Mouse (Mus musculus): Measurements from ENCODE around the gene Ybx2. TPM values are rescaled to one million over a fixed set of nuclear protein-coding genes. Genes with fewer than 3 reads are reported as not detected.

The Ybx2 gene
- polyA plus RNA-seq, 1 experiment from 2014 or later: 14.0 TPM

DNA sequence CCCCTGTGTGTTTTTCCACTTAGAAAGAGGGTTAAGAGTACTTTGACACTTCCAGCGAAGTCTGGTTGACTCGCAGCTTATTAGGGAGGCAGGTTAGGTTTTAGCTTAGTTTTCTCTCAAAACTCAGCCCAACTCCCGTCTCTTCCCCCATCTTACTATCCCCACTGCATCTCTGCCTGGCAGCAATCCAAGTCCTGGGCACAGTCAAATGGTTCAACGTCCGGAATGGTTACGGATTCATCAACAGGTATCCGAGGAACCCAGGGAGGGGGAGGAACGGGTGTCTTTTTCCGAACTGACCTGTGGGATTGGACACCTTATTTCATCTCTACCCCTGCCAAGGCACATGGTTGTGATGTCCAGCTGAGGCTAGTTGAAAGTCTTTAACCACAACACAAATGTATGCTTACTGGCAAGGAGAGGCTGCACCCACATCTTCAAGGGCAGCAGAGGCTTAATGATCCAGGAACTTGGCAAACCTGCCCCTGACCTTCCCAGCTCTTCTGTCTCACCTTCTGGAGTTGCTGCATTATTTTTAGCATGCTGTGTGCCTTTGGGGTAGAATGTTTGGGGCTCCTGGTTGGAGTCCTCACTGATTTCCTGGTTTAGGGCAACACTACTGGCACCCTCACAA lies 1.2 kb downstream of the Ybx2 start:
- Histone ChIP-seq H3K4me3 (replicated peaks) (peak overlapping the region; percentile 70), H3K4me2 (peak overlapping the region; percentile 100), H3K27me3 (peaks cover 18% of the 10 kb centered on the region), H3K27ac (no peak overlapping the region), H3K4me1 (replicated peaks) (peaks cover 39% of the 10 kb centered on the region), H3K9ac (replicated peaks) (peak overlapping the region; percentile 75; the same call in 1 of the 2 replicates), H3K36me3 (peaks cover 7% of the 10 kb centered on the region; the same call in 1 of the 2 replicates), H3K9me3 (no peaks in the 10 kb centered on the region)
- WGBS: 44% methylated on average over 9 of the region's 9 CpGs
- no peak for ATAC-seq (ENCODE audit: insufficient number of reproducible peaks, insufficient read depth, low FRiP score, low TSS enrichment, low read depth)

- peak overlapping the region; percentile 100 for H3K4me2 ChIP-seq
- H3K9me3 ChIP-seq: no peaks in the 10 kb centered on the region
- WGBS: 43% methylated on average over 3 of the region's 4 CpGs
- no peak overlapping the region for H3K27ac ChIP-seq
- peaks cover 18% of the 10 kb centered on the region for H3K27me3 ChIP-seq
- no peak for ATAC-seq (ENCODE audit: insufficient number of reproducible peaks, insufficient read depth, low FRiP score, low TSS enrichment, low read depth)
- H3K36me3 ChIP-seq: peaks cover 13% of the 10 kb centered on the region; the same call in 1 of the 2 replicates
- H3K9ac ChIP-seq (replicated peaks): no peak overlapping the region; the same call in 1 of the 2 replicates
- H3K4me1 ChIP-seq (replicated peaks): peaks cover 39% of the 10 kb centered on the region
- peak overlapping the region; percentile 70; the same call in 1 of the 2 replicates for H3K4me3 ChIP-seq (replicated peaks)
Measured at GRCm38 (mm10) chr11:69937385-69937784, 1.8 kb downstream of the Ybx2 start.

GRCm38 (mm10) chr11:69937834-69938233 lies 2.2 kb downstream of the Ybx2 start:
- Histone ChIP-seq H3K4me1 (replicated peaks) (peaks cover 39% of the 10 kb centered on the region), H3K4me3 (replicated peaks) (no peak overlapping the region)

GRCm38 (mm10) chr11:69938401-69938979 lies 2.9 kb downstream of the Ybx2 start:
- H3K9me3 ChIP-seq: no peaks in the 10 kb centered on the region
- WGBS: 26% methylated on average over 9 of the region's 9 CpGs
- peak overlapping the region; percentile 23; the same call in 1 of the 2 replicates for H3K9ac ChIP-seq (replicated peaks)
- H3K4me1 ChIP-seq (replicated peaks): peaks cover 39% of the 10 kb centered on the region
- no peak for ATAC-seq (ENCODE audit: insufficient number of reproducible peaks, insufficient read depth, low FRiP score, low TSS enrichment, low read depth)
- peaks cover 24% of the 10 kb centered on the region for H3K36me3 ChIP-seq
- peaks cover 18% of the 10 kb centered on the region for H3K27me3 ChIP-seq
- peak overlapping the region; percentile 17; the same call in 1 of the 2 replicates for H3K4me2 ChIP-seq
- H3K27ac ChIP-seq: no peak overlapping the region
- H3K4me3 ChIP-seq (replicated peaks): peak overlapping the region; percentile 12; the same call in 1 of the 2 replicates

More at GRCm38 (mm10) chr11:69937834-69938233, 2.2 kb downstream of the Ybx2 start:
- Histone ChIP-seq H3K27ac (no peak overlapping the region), H3K36me3 (peaks cover 17% of the 10 kb centered on the region), H3K4me2 (peak overlapping the region; percentile 100; the same call in 1 of the 2 replicates), H3K9ac (replicated peaks) (peak overlapping the region; percentile 23; the same call in 1 of the 2 replicates), H3K9me3 (no peaks in the 10 kb centered on the region), H3K27me3 (peaks cover 18% of the 10 kb centered on the region)
- 68% methylated on average over 5 of the region's 5 CpGs for WGBS
- ATAC-seq (ENCODE audit: insufficient number of reproducible peaks, insufficient read depth, low FRiP score, low TSS enrichment, low read depth): no peak

DNA sequence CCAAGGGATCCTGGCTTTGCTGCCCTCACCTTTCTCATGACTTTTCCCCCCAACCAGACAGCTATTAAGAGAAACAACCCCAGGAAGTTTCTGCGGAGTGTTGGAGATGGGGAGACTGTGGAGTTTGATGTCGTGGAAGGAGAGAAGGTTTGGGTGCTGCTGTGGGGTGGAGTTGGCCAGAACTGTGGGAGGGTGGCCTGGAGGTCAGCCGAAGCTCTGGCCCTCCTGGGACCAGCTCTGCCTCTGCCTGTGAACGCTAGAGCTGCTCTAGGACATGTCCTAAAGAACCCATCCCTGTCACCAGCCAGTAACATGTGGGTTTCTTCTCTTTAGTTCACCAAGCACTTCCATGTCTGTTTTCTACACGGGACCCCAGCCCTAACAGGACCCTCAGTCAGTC lies 3.6 kb downstream of the Ybx2 start:
- Histone ChIP-seq H3K4me2 (no peak overlapping the region), H3K9me3 (no peaks in the 10 kb centered on the region), H3K27ac (no peak overlapping the region), H3K27me3 (peaks cover 18% of the 10 kb centered on the region), H3K4me3 (replicated peaks) (no peak overlapping the region), H3K36me3 (peaks cover 30% of the 10 kb centered on the region), H3K9ac (replicated peaks) (no peak overlapping the region), H3K4me1 (replicated peaks) (peaks cover 39% of the 10 kb centered on the region)
- WGBS: 67% methylated on average over 5 of the region's 5 CpGs
- ATAC-seq (ENCODE audit: insufficient number of reproducible peaks, insufficient read depth, low FRiP score, low TSS enrichment, low read depth): no peak

DNA sequence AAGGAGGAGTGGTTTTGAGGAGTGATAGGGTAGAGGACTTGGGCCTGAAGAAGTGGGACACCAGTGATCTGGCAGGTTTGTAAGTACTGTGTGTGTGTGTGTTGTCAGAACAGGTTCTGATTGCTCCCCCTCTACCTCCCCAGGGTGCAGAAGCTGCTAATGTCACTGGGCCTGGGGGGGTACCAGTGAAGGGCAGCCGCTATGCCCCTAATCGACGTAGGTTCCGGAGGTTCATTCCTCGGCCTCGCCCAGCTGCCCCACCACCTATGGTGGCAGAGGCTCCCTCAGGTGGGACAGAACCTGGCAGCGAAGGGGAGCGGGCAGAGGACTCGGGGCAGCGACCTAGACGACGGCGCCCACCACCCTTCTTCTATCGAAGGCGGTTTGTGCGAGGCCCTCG lies 4.1 kb downstream of the Ybx2 start:
- Histone ChIP-seq H3K9ac (replicated peaks) (no peak overlapping the region), H3K36me3 (peaks cover 35% of the 10 kb centered on the region), H3K4me2 (no peak overlapping the region), H3K27me3 (peaks cover 18% of the 10 kb centered on the region), H3K4me1 (replicated peaks) (peaks cover 39% of the 10 kb centered on the region), H3K4me3 (replicated peaks) (no peak overlapping the region), H3K27ac (no peak overlapping the region), H3K9me3 (no peaks in the 10 kb centered on the region)
- 97% methylated on average over 17 of the region's 17 CpGs for WGBS
- ATAC-seq (ENCODE audit: insufficient number of reproducible peaks, insufficient read depth, low FRiP score, low TSS enrichment, low read depth): no peak

DNA sequence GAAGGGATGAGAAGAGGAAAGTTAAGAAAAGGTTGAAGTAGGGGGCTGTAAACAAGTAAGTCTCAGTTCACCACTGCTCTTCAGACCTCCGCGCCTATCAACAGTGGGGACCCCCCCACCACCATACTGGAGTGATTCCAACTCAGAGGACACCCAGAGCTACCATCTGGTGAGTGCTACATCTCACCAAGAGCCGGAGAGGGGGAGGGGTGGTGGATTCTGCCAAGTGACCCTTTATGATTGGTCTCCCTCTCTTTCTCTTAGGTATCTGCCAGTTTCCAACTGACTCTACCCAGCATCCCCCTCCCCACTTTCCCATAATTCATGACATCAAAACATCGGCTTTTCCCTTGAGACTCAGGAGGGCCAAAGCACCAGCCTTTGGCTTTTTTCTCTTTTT lies 5.4 kb downstream of the Ybx2 start:
- H3K27ac ChIP-seq: no peak overlapping the region
- no peak for ATAC-seq (ENCODE audit: insufficient number of reproducible peaks, insufficient read depth, low FRiP score, low TSS enrichment, low read depth)

GRCm38 (mm10) chr11:69945216-69945615 lies 9.6 kb downstream of the Ybx2 start:
- no peak overlapping the region for H3K27ac ChIP-seq
- H3K4me1 ChIP-seq (replicated peaks): peaks cover 27% of the 10 kb centered on the region
- no peak for ATAC-seq (ENCODE audit: insufficient number of reproducible peaks, insufficient read depth, low FRiP score, low TSS enrichment, low read depth)
- whole genome bisulfite sequencing: 72% methylated on average over 13 of the region's 13 CpGs
- peaks cover 53% of the 10 kb centered on the region for H3K36me3 ChIP-seq
- no peaks in the 10 kb centered on the region for H3K9me3 ChIP-seq
- no peak overlapping the region for H3K9ac ChIP-seq (replicated peaks)
- H3K4me2 ChIP-seq: no peak overlapping the region
- no peak overlapping the region for H3K4me3 ChIP-seq (replicated peaks)
- H3K27me3 ChIP-seq: no peaks in the 10 kb centered on the region

More for the DNA sequence above, 5.4 kb downstream of the Ybx2 start:
- Histone ChIP-seq H3K9ac (replicated peaks) (no peak overlapping the region; the same call in 1 of the 2 replicates), H3K4me3 (replicated peaks) (no peak overlapping the region), H3K36me3 (peaks cover 48% of the 10 kb centered on the region), H3K9me3 (no peaks in the 10 kb centered on the region), H3K4me2 (no peak overlapping the region), H3K4me1 (replicated peaks) (peaks cover 37% of the 10 kb centered on the region), H3K27me3 (peaks cover 14% of the 10 kb centered on the region)
- 77% methylated on average over 4 of the region's 4 CpGs for WGBS

DNA sequence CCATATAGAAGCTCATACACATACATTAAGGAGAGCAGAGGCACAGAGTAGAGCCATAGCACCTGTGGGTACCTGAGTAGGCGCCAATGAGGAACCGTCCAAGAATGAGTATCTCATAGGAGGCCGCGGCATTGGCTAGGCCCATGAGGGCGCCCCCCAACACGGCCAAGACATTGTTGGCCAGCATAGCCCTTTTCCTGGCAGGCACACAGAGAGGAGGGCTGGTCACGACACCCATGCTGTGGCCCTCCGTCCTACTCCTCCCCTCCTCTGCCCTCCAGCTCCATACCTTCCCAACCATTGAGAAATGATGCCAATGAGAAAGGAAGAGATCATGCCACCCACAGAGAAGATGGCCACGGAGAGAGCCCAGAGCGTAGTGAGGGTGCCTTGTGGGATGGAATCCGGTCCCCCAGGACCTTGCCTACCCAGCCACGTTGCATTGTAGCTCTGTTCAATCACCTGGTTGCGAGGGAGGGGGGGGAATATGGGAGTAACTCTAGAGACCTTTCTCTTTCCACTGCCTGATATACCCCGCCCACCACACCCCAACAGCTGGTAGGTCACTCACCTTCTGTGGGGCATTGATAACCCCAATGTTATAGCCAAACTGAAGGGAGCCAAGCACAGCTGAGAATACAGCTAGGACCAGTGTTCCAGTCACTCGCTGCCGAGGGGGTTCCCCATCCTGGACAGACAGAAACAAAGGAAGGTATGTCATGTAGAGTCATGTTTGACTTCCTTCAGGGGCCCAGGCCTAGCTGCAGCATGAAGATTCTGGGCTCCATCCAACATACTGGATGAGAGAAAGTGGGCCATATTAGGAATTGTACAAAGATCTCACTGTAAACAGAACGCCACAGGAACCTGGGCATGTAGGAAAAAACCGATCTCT lies 10.6 kb downstream of the Ybx2 start:
- H3K4me1 ChIP-seq (replicated peaks): peaks cover 27% of the 10 kb centered on the region
- ATAC-seq (ENCODE audit: insufficient number of reproducible peaks, insufficient read depth, low FRiP score, low TSS enrichment, low read depth): no peak
- WGBS: 89% methylated on average over 18 of the region's 18 CpGs
- peak overlapping the region; percentile 74; the same call in 1 of the 2 replicates for H3K9ac ChIP-seq (replicated peaks)
- H3K4me2 ChIP-seq: peak overlapping the region; percentile 80
- H3K9me3 ChIP-seq: no peaks in the 10 kb centered on the region
- peak overlapping the region; percentile 96; the same call in 1 of the 2 replicates for H3K27ac ChIP-seq
- peak overlapping the region; percentile 57 for H3K4me3 ChIP-seq (replicated peaks)
- peaks cover 51% of the 10 kb centered on the region for H3K36me3 ChIP-seq
- no peaks in the 10 kb centered on the region for H3K27me3 ChIP-seq

GRCm38 (mm10) chr11:69947337-69948065 lies 11.9 kb downstream of the Ybx2 start:
- peak overlapping the region; percentile 57 for H3K4me3 ChIP-seq (replicated peaks)
- peak overlapping the region; percentile 80 for H3K4me2 ChIP-seq
- H3K27me3 ChIP-seq: no peaks in the 10 kb centered on the region
- peaks cover 39% of the 10 kb centered on the region for H3K36me3 ChIP-seq
- peak overlapping the region; percentile 96 for H3K27ac ChIP-seq
- no peaks in the 10 kb centered on the region for H3K9me3 ChIP-seq
- WGBS: under 1% methylated on average over 29 of the region's 29 CpGs
- peak; percentile 38 for ATAC-seq (ENCODE audit: insufficient number of reproducible peaks, insufficient read depth, low FRiP score, low TSS enrichment, low read depth)
- peak overlapping the region; percentile 74 for H3K9ac ChIP-seq (replicated peaks)
- H3K4me1 ChIP-seq (replicated peaks): peaks cover 24% of the 10 kb centered on the region

All from limb, embryonic 12.5 days (tissue).